Mouse (Mus musculus): Measurements from ENCODE around the gene Kdm1a. TPM values are rescaled to one million over a fixed set of nuclear protein-coding genes. Genes with fewer than 3 reads are reported as not detected.

The Kdm1a gene
- polyA plus RNA-seq, 1 experiment from 2014 or later: 82.2 TPM

DNA sequence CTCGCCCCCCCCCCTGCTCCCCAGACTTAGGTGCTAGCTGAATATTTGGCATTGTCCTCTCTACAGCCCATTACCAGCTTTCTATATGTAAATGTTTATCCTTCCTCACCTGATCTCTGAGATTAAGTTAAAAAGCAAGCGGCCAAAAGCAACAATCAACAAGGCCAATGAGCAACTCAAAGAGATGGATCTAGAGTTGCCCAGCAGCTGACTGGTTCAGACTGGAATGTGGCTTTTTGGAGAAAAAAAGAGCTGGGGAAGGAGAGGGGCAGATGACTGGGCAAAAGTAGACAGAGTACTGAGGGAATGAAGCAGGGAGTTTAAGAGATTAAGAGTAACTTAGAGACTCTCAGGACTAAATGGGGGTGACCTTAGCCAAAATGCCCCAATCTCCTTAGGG is 8.5 kb downstream of the Kdm1a start:
- Histone ChIP-seq H3K9me3 (ENCODE audit: control insufficient read depth, low read length) (no peaks in the 10 kb centered on the region), H3K36me3 (ENCODE audit: control insufficient read depth, insufficient read depth) (0 out of 2 replicates have a peak, but pooled peaks cover 3% of the 10 kb centered on the region), H3K27ac (ENCODE audit: low read length) (no peak overlapping the region), H3K4me1 (replicated peaks; ENCODE audit: control insufficient read depth, insufficient read depth, low read length) (peaks cover 20% of the 10 kb centered on the region), H3K9ac (replicated peaks; ENCODE audit: low read depth, low read length) (no peak overlapping the region), H3K4me3 (replicated peaks; ENCODE audit: low read length) (no peak overlapping the region), H3K4me2 (ENCODE audit: low read length) (no peak overlapping the region), H3K27me3 (replicated peaks; ENCODE audit: control insufficient read depth, insufficient read depth, low read length) (no peaks in the 10 kb centered on the region)
- ATAC-seq: no peak
- WGBS: 92% methylated on average over 2 of the region's 2 CpGs

DNA sequence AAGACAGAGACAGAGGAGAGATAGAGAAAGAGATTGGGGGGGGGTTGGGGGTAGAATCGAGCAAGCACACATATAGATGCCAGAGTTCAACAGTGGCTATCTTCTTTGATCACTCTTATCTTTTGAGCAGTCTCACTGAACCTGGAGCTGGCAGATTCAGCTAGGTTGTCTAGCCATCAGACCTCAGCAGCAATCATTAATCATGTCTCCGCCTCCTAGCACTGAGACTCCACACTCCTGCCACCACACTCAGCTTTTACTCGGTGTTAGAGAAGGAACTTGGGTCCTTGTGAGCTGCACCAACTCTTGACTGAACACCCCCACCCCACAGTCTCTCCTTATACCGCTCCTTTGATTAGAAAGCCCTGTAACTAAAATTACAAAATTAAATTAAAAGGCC is 10.4 kb downstream of the Kdm1a start:
- no peak overlapping the region for H3K9ac ChIP-seq (replicated peaks; ENCODE audit: low read depth, low read length)
- H3K4me3 ChIP-seq (replicated peaks; ENCODE audit: low read length): no peak overlapping the region
- H3K27ac ChIP-seq (ENCODE audit: low read length): no peak overlapping the region
- 80% methylated on average over 4 of the region's 4 CpGs for WGBS
- no peaks in the 10 kb centered on the region for H3K27me3 ChIP-seq (replicated peaks; ENCODE audit: control insufficient read depth, insufficient read depth, low read length)
- H3K36me3 ChIP-seq (ENCODE audit: control insufficient read depth, insufficient read depth): 0 out of 2 replicates have a peak, but pooled peaks cover 3% of the 10 kb centered on the region
- ATAC-seq: no peak
- peaks cover 14% of the 10 kb centered on the region for H3K4me1 ChIP-seq (replicated peaks; ENCODE audit: control insufficient read depth, insufficient read depth, low read length)
- H3K9me3 ChIP-seq (ENCODE audit: control insufficient read depth, low read length): no peaks in the 10 kb centered on the region
- H3K4me2 ChIP-seq (ENCODE audit: low read length): no peak overlapping the region

GRCm38 (mm10) chr4:136588003-136588402 is 14.5 kb downstream of the Kdm1a start:
- Histone ChIP-seq H3K9ac (replicated peaks; ENCODE audit: low read depth, low read length) (no peak overlapping the region), H3K36me3 (ENCODE audit: control insufficient read depth, insufficient read depth) (0 out of 2 replicates have a peak, but pooled peaks cover 3% of the 10 kb centered on the region), H3K27me3 (replicated peaks; ENCODE audit: control insufficient read depth, insufficient read depth, low read length) (no peaks in the 10 kb centered on the region), H3K9me3 (ENCODE audit: control insufficient read depth, low read length) (no peaks in the 10 kb centered on the region), H3K4me1 (replicated peaks; ENCODE audit: control insufficient read depth, insufficient read depth, low read length) (peaks cover 10% of the 10 kb centered on the region), H3K27ac (ENCODE audit: low read length) (no peak overlapping the region), H3K4me3 (replicated peaks; ENCODE audit: low read length) (no peak overlapping the region), H3K4me2 (ENCODE audit: low read length) (no peak overlapping the region)
- WGBS: 93% methylated on average over 4 of the region's 4 CpGs
- no peak for ATAC-seq

- no peaks in the 10 kb centered on the region for H3K27me3 ChIP-seq (replicated peaks; ENCODE audit: control insufficient read depth, insufficient read depth, low read length)
- no peaks in the 10 kb centered on the region for H3K36me3 ChIP-seq (ENCODE audit: control insufficient read depth, insufficient read depth)
- H3K4me1 ChIP-seq (replicated peaks; ENCODE audit: control insufficient read depth, insufficient read depth, low read length): peaks cover 10% of the 10 kb centered on the region
- no peak overlapping the region for H3K27ac ChIP-seq (ENCODE audit: low read length)
- ATAC-seq: no peak
- no peak overlapping the region for H3K4me3 ChIP-seq (replicated peaks; ENCODE audit: low read length)
- H3K4me2 ChIP-seq (ENCODE audit: low read length): no peak overlapping the region
- no peaks in the 10 kb centered on the region for H3K9me3 ChIP-seq (ENCODE audit: control insufficient read depth, low read length)
- 75% methylated on average over 4 of the region's 4 CpGs for WGBS
- no peak overlapping the region for H3K9ac ChIP-seq (replicated peaks; ENCODE audit: low read depth, low read length)
Observed at GRCm38 (mm10) chr4:136587221-136587827, 15.2 kb downstream of the Kdm1a start.

GRCm38 (mm10) chr4:136581885-136582284 is 20.6 kb downstream of the Kdm1a start:
- Histone ChIP-seq H3K27me3 (replicated peaks; ENCODE audit: control insufficient read depth, insufficient read depth, low read length) (no peaks in the 10 kb centered on the region), H3K9me3 (ENCODE audit: control insufficient read depth, low read length) (no peaks in the 10 kb centered on the region), H3K4me2 (ENCODE audit: low read length) (no peak overlapping the region), H3K36me3 (ENCODE audit: control insufficient read depth, insufficient read depth) (no peaks in the 10 kb centered on the region), H3K9ac (replicated peaks; ENCODE audit: low read depth, low read length) (no peak overlapping the region), H3K4me1 (replicated peaks; ENCODE audit: control insufficient read depth, insufficient read depth, low read length) (peaks cover 4% of the 10 kb centered on the region), H3K27ac (ENCODE audit: low read length) (no peak overlapping the region), H3K4me3 (replicated peaks; ENCODE audit: low read length) (no peak overlapping the region)
- no peak for ATAC-seq
- 94% methylated on average over 3 of the region's 3 CpGs for WGBS

GRCm38 (mm10) chr4:136569998-136570397 is 32.5 kb downstream of the Kdm1a start:
- no peak overlapping the region for H3K4me2 ChIP-seq (ENCODE audit: low read length)
- H3K4me1 ChIP-seq (replicated peaks; ENCODE audit: control insufficient read depth, insufficient read depth, low read length): no peaks in the 10 kb centered on the region
- no peak overlapping the region for H3K4me3 ChIP-seq (replicated peaks; ENCODE audit: low read length)
- H3K36me3 ChIP-seq (ENCODE audit: control insufficient read depth, insufficient read depth): peaks cover 24% of the 10 kb centered on the region
- ATAC-seq: no peak
- no peaks in the 10 kb centered on the region for H3K27me3 ChIP-seq (replicated peaks; ENCODE audit: control insufficient read depth, insufficient read depth, low read length)
- no peak overlapping the region for H3K27ac ChIP-seq (ENCODE audit: low read length)
- no peak overlapping the region for H3K9ac ChIP-seq (replicated peaks; ENCODE audit: low read depth, low read length)
- no peaks in the 10 kb centered on the region for H3K9me3 ChIP-seq (ENCODE audit: control insufficient read depth, low read length)

GRCm38 (mm10) chr4:136568629-136569028 is 33.9 kb downstream of the Kdm1a start:
- 71% methylated on average over 3 of the region's 3 CpGs for WGBS
- Histone ChIP-seq H3K4me1 (replicated peaks; ENCODE audit: control insufficient read depth, insufficient read depth, low read length) (no peaks in the 10 kb centered on the region), H3K27ac (ENCODE audit: low read length) (no peak overlapping the region), H3K9ac (replicated peaks; ENCODE audit: low read depth, low read length) (no peak overlapping the region), H3K36me3 (ENCODE audit: control insufficient read depth, insufficient read depth) (peaks cover 24% of the 10 kb centered on the region), H3K9me3 (ENCODE audit: control insufficient read depth, low read length) (no peaks in the 10 kb centered on the region), H3K4me2 (ENCODE audit: low read length) (no peak overlapping the region), H3K4me3 (replicated peaks; ENCODE audit: low read length) (no peak overlapping the region), H3K27me3 (replicated peaks; ENCODE audit: control insufficient read depth, insufficient read depth, low read length) (no peaks in the 10 kb centered on the region)
- no peak for ATAC-seq

DNA sequence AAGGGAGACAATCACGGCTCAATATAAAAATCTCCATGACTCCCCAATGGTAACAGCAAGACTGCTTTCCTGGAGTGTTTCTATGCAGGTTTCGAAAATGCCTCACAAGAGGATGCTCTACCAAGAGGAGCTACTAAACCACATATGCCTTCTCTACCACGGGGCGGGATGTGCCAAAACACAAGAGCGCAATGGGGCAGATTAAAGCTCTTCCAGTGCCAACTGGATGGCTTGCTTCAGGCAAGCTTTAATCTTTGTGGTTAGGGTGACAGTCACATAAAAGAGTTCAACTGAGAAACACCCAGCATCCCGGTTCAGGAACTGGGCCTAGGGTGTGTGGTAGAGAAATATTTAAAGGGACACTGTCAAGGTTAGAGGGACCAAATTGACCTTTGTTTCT is 39.8 kb downstream of the Kdm1a start:
- no peaks in the 10 kb centered on the region for H3K27me3 ChIP-seq (replicated peaks; ENCODE audit: control insufficient read depth, insufficient read depth, low read length)
- H3K4me3 ChIP-seq (replicated peaks; ENCODE audit: low read length): no peak overlapping the region
- no peak for ATAC-seq
- no peak overlapping the region for H3K4me2 ChIP-seq (ENCODE audit: low read length)
- H3K9me3 ChIP-seq (ENCODE audit: control insufficient read depth, low read length): no peaks in the 10 kb centered on the region
- H3K36me3 ChIP-seq (ENCODE audit: control insufficient read depth, insufficient read depth): peaks cover 37% of the 10 kb centered on the region
- H3K27ac ChIP-seq (ENCODE audit: low read length): no peak overlapping the region
- peaks cover 3% of the 10 kb centered on the region; the same call in 1 of the 2 replicates for H3K4me1 ChIP-seq (replicated peaks; ENCODE audit: control insufficient read depth, insufficient read depth, low read length)
- 66% methylated on average over 6 of the region's 6 CpGs for WGBS
- no peak overlapping the region for H3K9ac ChIP-seq (replicated peaks; ENCODE audit: low read depth, low read length)

DNA sequence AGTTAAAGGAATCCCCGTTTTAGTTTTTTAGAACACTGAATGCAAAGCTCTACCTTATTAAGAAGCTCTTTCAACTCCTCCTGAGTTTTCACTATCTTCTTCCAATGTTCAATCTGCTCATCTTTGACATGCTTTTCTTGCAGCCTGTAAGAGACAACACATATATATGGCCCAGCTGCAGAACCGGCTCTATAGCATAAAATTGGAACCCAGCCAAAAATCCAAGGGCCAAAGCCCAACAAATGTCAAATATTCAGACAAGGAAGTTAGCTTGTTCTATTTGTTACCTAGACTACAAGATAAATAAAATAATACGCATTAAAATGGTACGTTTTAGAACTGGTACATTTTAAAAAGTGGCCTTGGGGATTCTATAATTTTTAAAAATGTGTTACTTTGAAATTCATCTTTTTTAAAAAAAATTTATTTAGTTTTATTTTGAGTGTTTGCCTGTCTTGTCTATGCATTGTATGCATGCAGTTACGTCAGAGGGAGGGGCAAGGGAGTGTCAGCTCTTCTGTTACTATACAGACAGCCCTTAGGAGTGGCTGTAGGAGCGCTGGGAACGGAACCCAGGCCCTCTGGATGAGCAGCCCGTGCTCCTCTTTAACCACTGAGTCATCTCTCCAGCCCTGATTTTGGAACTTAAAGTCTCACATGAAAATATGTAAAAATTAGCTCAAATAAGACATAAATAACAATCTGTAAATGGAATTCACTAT is 42.1 kb downstream of the Kdm1a start:
- Histone ChIP-seq H3K9ac (replicated peaks; ENCODE audit: low read depth, low read length) (no peak overlapping the region), H3K4me2 (ENCODE audit: low read length) (no peak overlapping the region), H3K4me3 (replicated peaks; ENCODE audit: low read length) (no peak overlapping the region), H3K36me3 (ENCODE audit: control insufficient read depth, insufficient read depth) (peaks cover 38% of the 10 kb centered on the region), H3K27me3 (replicated peaks; ENCODE audit: control insufficient read depth, insufficient read depth, low read length) (no peaks in the 10 kb centered on the region), H3K4me1 (replicated peaks; ENCODE audit: control insufficient read depth, insufficient read depth, low read length) (peaks cover 3% of the 10 kb centered on the region; the same call in 1 of the 2 replicates), H3K9me3 (ENCODE audit: control insufficient read depth, low read length) (no peaks in the 10 kb centered on the region), H3K27ac (ENCODE audit: low read length) (no peak overlapping the region)
- WGBS: 89% methylated on average over 8 of the region's 8 CpGs
- no peak for ATAC-seq
